Mouse (Mus musculus): ENCODE results near the gene Esr1.

DNA sequence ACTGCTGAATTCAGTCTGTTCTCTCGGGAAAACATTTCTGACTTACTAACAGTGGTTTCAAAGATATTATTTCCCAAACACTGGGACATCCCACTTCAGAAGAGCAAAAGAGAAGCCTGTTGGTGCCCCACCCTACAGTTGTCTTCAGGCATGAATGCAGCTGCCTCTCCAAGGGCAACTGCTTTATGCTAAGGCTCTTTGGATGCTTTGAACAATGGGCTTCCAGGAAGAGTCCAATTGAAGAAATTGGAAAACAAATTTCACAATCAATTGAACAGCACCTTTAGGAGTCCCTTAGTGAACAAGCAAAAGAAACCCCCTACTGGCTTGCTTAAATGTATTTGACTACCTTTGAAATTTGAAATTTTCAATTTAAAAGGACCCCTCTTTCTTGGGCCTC lies 415.8 kb downstream of the Esr1 start:
- TF ChIP-seq CTCF (IDR thresholded peaks at IDR 0.05; ENCODE audit: borderline replicate concordance, insufficient read depth, low read length) (no peak), POLR2A (IDR thresholded peaks at IDR 0.05; ENCODE audit: low read depth, low read length) (no peak)

All from embryonic fibroblast, embryonic 13.5 days (primary cell).